Mouse (Mus musculus): ENCODE data around the gene Eno3. TPM values are rescaled to one million over a fixed set of nuclear protein-coding genes. Genes with fewer than 3 reads are reported as not detected.

Eno3 gene
- total and polyA plus RNA-seq, 3 experiments = 5.7 to 25.3 (median 21.9) TPM

DNA sequence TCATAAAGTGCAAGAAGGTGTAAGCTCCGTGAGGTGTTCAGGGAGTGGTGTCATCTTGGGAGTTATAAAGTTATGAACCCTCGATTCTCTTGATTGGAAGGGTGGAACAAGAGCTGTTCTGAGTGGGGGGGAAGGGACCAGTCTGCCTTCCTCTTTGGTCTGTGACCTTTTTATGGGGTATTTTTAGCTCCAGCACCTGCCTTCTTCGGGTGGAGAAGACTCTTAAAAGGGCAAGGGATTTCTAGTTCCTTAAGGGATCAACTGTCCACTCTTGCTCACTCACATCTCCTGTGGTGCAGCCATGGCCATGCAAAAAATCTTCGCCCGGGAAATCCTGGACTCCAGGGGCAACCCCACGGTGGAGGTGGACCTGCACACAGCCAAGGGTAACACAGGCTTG, 571 bp downstream of the Eno3 start:
- no peaks in the 10 kb centered on the region for H3K9me3 ChIP-seq (replicated peaks)
- H3K4me3 ChIP-seq (ENCODE audit: low read depth, low read length) = no peak overlapping the region
- H3K36me3 ChIP-seq (replicated peaks) = peaks cover 61% of the 10 kb centered on the region
- TF ChIP-seq GATA2 (IDR thresholded peaks at IDR 0.05; ENCODE audit: borderline replicate concordance, low read depth, low read length) (no peak), GATA1 (IDR thresholded peaks at IDR 0.05; ENCODE audit: borderline replicate concordance, low read length) (no peak), CTCF (IDR thresholded peaks at IDR 0.05; ENCODE audit: low read depth, low read length) (no peak), TAL1 (conservative IDR thresholded peaks at IDR 0.05; ENCODE audit: low read depth, low read length) (no peak), POLR2AphosphoS5 (IDR thresholded peaks at IDR 0.05; ENCODE audit: insufficient replicate concordance, low read depth, low read length) (no peak)
- no peak for ATAC-seq (ENCODE audit: extremely low read depth, insufficient number of reproducible peaks, low FRiP score, poor library complexity, severe bottlenecking)
- no peak for DNase-seq (ENCODE audit: low spot score)
- peaks cover 44% of the 10 kb centered on the region for H3K4me1 ChIP-seq (ENCODE audit: insufficient read depth, low read depth, low read length)
- no peaks in the 10 kb centered on the region for H3K27me3 ChIP-seq (ENCODE audit: insufficient read depth, low read length)

DNA sequence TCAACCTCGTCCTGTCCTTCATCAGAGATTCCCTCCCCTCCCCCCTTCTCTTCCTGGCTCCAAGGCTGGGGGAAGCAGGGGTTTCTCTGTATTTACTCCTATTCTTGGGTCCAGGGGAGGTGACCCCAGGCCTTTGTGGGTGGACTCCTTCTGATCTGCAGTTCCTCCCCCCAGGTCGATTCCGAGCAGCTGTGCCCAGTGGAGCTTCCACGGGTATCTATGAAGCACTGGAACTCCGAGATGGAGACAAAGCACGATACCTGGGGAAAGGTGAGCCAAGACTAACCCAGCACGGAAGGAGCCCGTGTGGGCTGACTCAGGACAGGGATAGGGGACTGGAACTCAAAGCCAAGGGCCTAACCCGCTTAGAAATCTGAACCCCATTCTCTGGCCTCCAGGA, 989 bp downstream of the Eno3 start:
- ATAC-seq (ENCODE audit: extremely low read depth, insufficient number of reproducible peaks, low FRiP score, poor library complexity, severe bottlenecking) (no peak), DNase-seq (ENCODE audit: low spot score) (no peak)
- Histone ChIP-seq H3K27me3 (ENCODE audit: insufficient read depth, low read length) (no peaks in the 10 kb centered on the region), H3K4me1 (ENCODE audit: insufficient read depth, low read depth, low read length) (peaks cover 40% of the 10 kb centered on the region), H3K36me3 (replicated peaks) (peaks cover 61% of the 10 kb centered on the region), H3K4me3 (ENCODE audit: low read depth, low read length) (no peak overlapping the region), H3K9me3 (replicated peaks) (no peaks in the 10 kb centered on the region)
- TF ChIP-seq GATA1 (IDR thresholded peaks at IDR 0.05; ENCODE audit: borderline replicate concordance, low read length) (no peak), TAL1 (conservative IDR thresholded peaks at IDR 0.05; ENCODE audit: low read depth, low read length) (no peak), CTCF (IDR thresholded peaks at IDR 0.05; ENCODE audit: low read depth, low read length) (no peak), GATA2 (IDR thresholded peaks at IDR 0.05; ENCODE audit: borderline replicate concordance, low read depth, low read length) (no peak), POLR2AphosphoS5 (IDR thresholded peaks at IDR 0.05; ENCODE audit: insufficient replicate concordance, low read depth, low read length) (no peak)

DNA sequence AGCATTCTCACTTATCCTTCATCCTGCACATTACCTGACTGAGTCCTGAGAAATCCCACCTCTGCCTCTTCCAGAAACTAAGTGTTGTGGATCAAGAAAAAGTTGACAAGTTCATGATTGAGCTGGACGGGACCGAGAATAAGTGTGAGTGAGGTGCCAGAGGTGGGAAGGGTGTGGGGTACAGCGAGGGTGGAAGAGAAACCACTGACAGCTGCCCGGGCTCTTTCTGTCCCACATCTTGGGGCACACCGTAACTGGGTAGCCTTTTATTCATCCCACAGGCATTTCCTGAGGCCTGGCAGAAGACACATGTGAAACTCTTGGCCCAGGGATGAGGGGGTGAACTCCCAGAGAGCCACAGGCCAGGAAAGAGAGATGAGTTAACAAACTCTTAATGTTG, 1.5 kb downstream of the Eno3 start:
- Histone ChIP-seq H3K4me3 (ENCODE audit: low read depth, low read length) (no peak overlapping the region), H3K36me3 (replicated peaks) (peaks cover 61% of the 10 kb centered on the region), H3K9me3 (replicated peaks) (no peaks in the 10 kb centered on the region), H3K4me1 (ENCODE audit: insufficient read depth, low read depth, low read length) (peaks cover 40% of the 10 kb centered on the region), H3K27me3 (ENCODE audit: insufficient read depth, low read length) (no peaks in the 10 kb centered on the region)
- no peak for DNase-seq (ENCODE audit: low spot score)
- ATAC-seq (ENCODE audit: extremely low read depth, insufficient number of reproducible peaks, low FRiP score, poor library complexity, severe bottlenecking) = no peak
- TF ChIP-seq GATA1 (IDR thresholded peaks at IDR 0.05; ENCODE audit: borderline replicate concordance, low read length) = no peak
- TF ChIP-seq GATA2 (IDR thresholded peaks at IDR 0.05; ENCODE audit: borderline replicate concordance, low read depth, low read length) = no peak
- no peak for TF ChIP-seq CTCF (IDR thresholded peaks at IDR 0.05; ENCODE audit: low read depth, low read length)
- TF ChIP-seq TAL1 (conservative IDR thresholded peaks at IDR 0.05; ENCODE audit: low read depth, low read length) = no peak
- TF ChIP-seq POLR2AphosphoS5 (IDR thresholded peaks at IDR 0.05; ENCODE audit: insufficient replicate concordance, low read depth, low read length) = no peak

- no peak overlapping the region for H3K4me3 ChIP-seq (ENCODE audit: low read depth, low read length)
- TF ChIP-seq CTCF (IDR thresholded peaks at IDR 0.05; ENCODE audit: low read depth, low read length) (no peak), TAL1 (conservative IDR thresholded peaks at IDR 0.05; ENCODE audit: low read depth, low read length) (no peak), POLR2AphosphoS5 (IDR thresholded peaks at IDR 0.05; ENCODE audit: insufficient replicate concordance, low read depth, low read length) (no peak), GATA2 (IDR thresholded peaks at IDR 0.05; ENCODE audit: borderline replicate concordance, low read depth, low read length) (no peak), GATA1 (IDR thresholded peaks at IDR 0.05; ENCODE audit: borderline replicate concordance, low read length) (no peak)
- H3K27me3 ChIP-seq (ENCODE audit: insufficient read depth, low read length) = no peaks in the 10 kb centered on the region
- ATAC-seq (ENCODE audit: extremely low read depth, insufficient number of reproducible peaks, low FRiP score, poor library complexity, severe bottlenecking) = no peak
- peaks cover 62% of the 10 kb centered on the region for H3K36me3 ChIP-seq (replicated peaks)
- no peaks in the 10 kb centered on the region for H3K9me3 ChIP-seq (replicated peaks)
- DNase-seq (ENCODE audit: low spot score) = no peak
- peaks cover 40% of the 10 kb centered on the region for H3K4me1 ChIP-seq (ENCODE audit: insufficient read depth, low read depth, low read length)
These were observed 1.9 kb downstream of the Eno3 start for GRCm38 (mm10) chr11:70658942-70659341.

DNA sequence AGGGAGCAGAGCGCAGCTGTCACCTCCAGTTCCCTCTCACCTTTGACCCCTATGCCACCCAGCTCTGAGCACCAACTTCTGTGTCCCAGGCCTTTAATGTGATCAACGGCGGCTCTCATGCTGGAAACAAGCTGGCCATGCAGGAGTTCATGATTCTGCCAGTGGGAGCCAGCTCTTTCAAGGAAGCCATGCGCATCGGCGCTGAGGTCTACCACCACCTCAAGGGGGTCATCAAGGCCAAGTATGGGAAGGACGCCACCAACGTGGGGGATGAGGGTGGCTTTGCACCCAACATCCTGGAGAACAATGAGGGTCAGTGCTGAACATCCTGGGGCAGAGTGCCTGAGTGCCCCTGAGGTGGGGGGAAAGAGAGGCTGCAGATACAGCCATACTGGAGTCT, 3.6 kb downstream of the Eno3 start:
- H3K4me3 ChIP-seq (ENCODE audit: low read depth, low read length) = no peak overlapping the region
- DNase-seq (ENCODE audit: low spot score) = no peak
- H3K9me3 ChIP-seq (replicated peaks) = no peaks in the 10 kb centered on the region
- H3K27me3 ChIP-seq (ENCODE audit: insufficient read depth, low read length) = no peaks in the 10 kb centered on the region
- no peak for TF ChIP-seq GATA1 (IDR thresholded peaks at IDR 0.05; ENCODE audit: borderline replicate concordance, low read length)
- no peak for TF ChIP-seq POLR2AphosphoS5 (IDR thresholded peaks at IDR 0.05; ENCODE audit: insufficient replicate concordance, low read depth, low read length)
- no peak for TF ChIP-seq GATA2 (IDR thresholded peaks at IDR 0.05; ENCODE audit: borderline replicate concordance, low read depth, low read length)
- no peak for TF ChIP-seq TAL1 (conservative IDR thresholded peaks at IDR 0.05; ENCODE audit: low read depth, low read length)
- TF ChIP-seq CTCF (IDR thresholded peaks at IDR 0.05; ENCODE audit: low read depth, low read length) = no peak
- peaks cover 76% of the 10 kb centered on the region for H3K36me3 ChIP-seq (replicated peaks)
- no peak for ATAC-seq (ENCODE audit: extremely low read depth, insufficient number of reproducible peaks, low FRiP score, poor library complexity, severe bottlenecking)
- H3K4me1 ChIP-seq (ENCODE audit: insufficient read depth, low read depth, low read length) = peaks cover 36% of the 10 kb centered on the region

DNA sequence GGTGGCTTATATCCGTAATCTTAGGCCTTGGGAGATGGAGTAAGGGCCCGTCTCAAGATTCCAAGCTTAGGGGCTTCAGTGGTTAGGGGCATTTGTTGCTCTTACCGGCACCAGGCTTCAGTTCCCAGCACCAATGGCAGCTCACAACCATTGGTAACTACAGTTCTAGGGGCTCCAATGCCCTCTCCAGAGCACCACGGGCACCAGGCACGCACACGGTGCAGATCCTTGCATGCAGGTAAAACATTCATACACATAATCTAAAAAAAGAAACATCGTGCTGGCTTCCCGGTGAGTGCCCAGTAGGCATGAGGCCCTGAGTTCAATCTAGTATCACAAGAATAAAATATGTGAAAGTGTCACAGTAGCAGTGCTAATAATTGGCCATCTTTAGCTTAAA, 6.1 kb downstream of the Eno3 start:
- ATAC-seq (ENCODE audit: extremely low read depth, insufficient number of reproducible peaks, low FRiP score, poor library complexity, severe bottlenecking) (no peak), DNase-seq (ENCODE audit: low spot score) (no peak)
- peaks cover 94% of the 10 kb centered on the region for H3K36me3 ChIP-seq (replicated peaks)
- TF ChIP-seq POLR2AphosphoS5 (IDR thresholded peaks at IDR 0.05; ENCODE audit: insufficient replicate concordance, low read depth, low read length) = no peak
- TF ChIP-seq GATA1 (IDR thresholded peaks at IDR 0.05; ENCODE audit: borderline replicate concordance, low read length) = no peak
- TF ChIP-seq TAL1 (conservative IDR thresholded peaks at IDR 0.05; ENCODE audit: low read depth, low read length) = no peak
- no peak for TF ChIP-seq GATA2 (IDR thresholded peaks at IDR 0.05; ENCODE audit: borderline replicate concordance, low read depth, low read length)
- TF ChIP-seq CTCF (IDR thresholded peaks at IDR 0.05; ENCODE audit: low read depth, low read length) = no peak
- H3K27me3 ChIP-seq (ENCODE audit: insufficient read depth, low read length) = no peaks in the 10 kb centered on the region
- no peak overlapping the region for H3K4me3 ChIP-seq (ENCODE audit: low read depth, low read length)
- no peaks in the 10 kb centered on the region for H3K9me3 ChIP-seq (replicated peaks)
- H3K4me1 ChIP-seq (ENCODE audit: insufficient read depth, low read depth, low read length) = peaks cover 27% of the 10 kb centered on the region

Data from G1E (cell line).